Mouse (Mus musculus): ENCODE measurements at regions not wholly inside any gene's neighbourhood (a gene's known extent, or its start where the extent isn't known, plus 50 kb on each side); places are given as distances from the start of the nearest gene placed in this dataset. TPM values are rescaled to one million over a fixed set of nuclear protein-coding genes. Genes with fewer than 3 reads are reported as not detected.

DNA sequence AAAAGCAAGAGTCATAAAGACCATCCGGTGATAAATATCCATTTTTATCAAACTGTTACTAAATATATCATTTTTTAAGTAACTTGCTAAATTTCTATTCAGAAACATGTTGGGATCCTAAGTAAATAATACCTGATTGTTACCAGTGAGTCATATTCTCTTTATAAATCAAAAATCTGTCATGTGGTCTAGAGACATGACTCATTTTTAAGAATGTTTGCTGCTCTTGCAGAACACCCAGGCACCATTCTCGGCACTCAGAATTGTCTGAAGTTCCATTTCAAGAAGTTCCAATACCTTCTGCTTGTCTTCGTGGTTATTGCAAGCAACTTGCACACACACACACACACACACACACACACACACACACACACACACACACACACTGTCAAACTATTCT, 441.1 kb upstream of the Kif2b start:
- no peaks in the 10 kb centered on the region for H3K4me1 ChIP-seq (ENCODE audit: control insufficient read depth, insufficient read depth, low read length)
- H3K27ac ChIP-seq (ENCODE audit: low read depth, low read length): no peak overlapping the region
- no peak for DNase-seq (ENCODE audit: low spot score)
- H3K27me3 ChIP-seq (replicated peaks; ENCODE audit: control insufficient read depth, insufficient read depth, low read length): no peaks in the 10 kb centered on the region
- 0 out of 2 replicates have a peak, but pooled peaks cover 2% of the 10 kb centered on the region for H3K9me3 ChIP-seq (replicated peaks; ENCODE audit: control insufficient read depth, low read length)
- WGBS: 86% methylated on average over 3 of the region's 3 CpGs
- ATAC-seq: no peak
- H3K9ac ChIP-seq (ENCODE audit: low read length): no peak overlapping the region
- no peaks in the 10 kb centered on the region for H3K36me3 ChIP-seq (ENCODE audit: control insufficient read depth, insufficient read depth, low read length)
- H3K4me2 ChIP-seq (ENCODE audit: low read length): no peak overlapping the region
- H3K4me3 ChIP-seq (ENCODE audit: low read depth, low read length): no peak overlapping the region

- ATAC-seq (no peak), DNase-seq (ENCODE audit: low spot score) (no peak)
- H3K4me2 ChIP-seq (ENCODE audit: low read length): no peak overlapping the region
- no peaks in the 10 kb centered on the region for H3K9me3 ChIP-seq (replicated peaks; ENCODE audit: control insufficient read depth, low read length)
- H3K9ac ChIP-seq (ENCODE audit: low read length): no peak overlapping the region
- no peak overlapping the region for H3K27ac ChIP-seq (ENCODE audit: low read depth, low read length)
- H3K36me3 ChIP-seq (ENCODE audit: control insufficient read depth, insufficient read depth, low read length): no peaks in the 10 kb centered on the region
- no peak overlapping the region for H3K4me3 ChIP-seq (ENCODE audit: low read depth, low read length)
- 85% methylated on average over 3 of the region's 3 CpGs for WGBS
- H3K4me1 ChIP-seq (ENCODE audit: control insufficient read depth, insufficient read depth, low read length): no peaks in the 10 kb centered on the region
- no peaks in the 10 kb centered on the region for H3K27me3 ChIP-seq (replicated peaks; ENCODE audit: control insufficient read depth, insufficient read depth, low read length)
These were observed 433.9 kb upstream of the Kif2b start for GRCm38 (mm10) chr11:92011284-92011683.

GRCm38 (mm10) chr11:91995524-91995923, 418.2 kb upstream of the Kif2b start:
- Histone ChIP-seq H3K36me3 (ENCODE audit: control insufficient read depth, insufficient read depth, low read length) (no peaks in the 10 kb centered on the region), H3K4me2 (ENCODE audit: low read length) (no peak overlapping the region), H3K4me3 (ENCODE audit: low read depth, low read length) (no peak overlapping the region), H3K9me3 (replicated peaks; ENCODE audit: control insufficient read depth, low read length) (no peaks in the 10 kb centered on the region), H3K9ac (ENCODE audit: low read length) (no peak overlapping the region), H3K4me1 (ENCODE audit: control insufficient read depth, insufficient read depth, low read length) (no peaks in the 10 kb centered on the region), H3K27ac (ENCODE audit: low read depth, low read length) (no peak overlapping the region), H3K27me3 (replicated peaks; ENCODE audit: control insufficient read depth, insufficient read depth, low read length) (no peaks in the 10 kb centered on the region)
- DNase-seq (ENCODE audit: low spot score) (no peak), ATAC-seq (no peak)
- WGBS: 87% methylated on average over 2 of the region's 2 CpGs

DNA sequence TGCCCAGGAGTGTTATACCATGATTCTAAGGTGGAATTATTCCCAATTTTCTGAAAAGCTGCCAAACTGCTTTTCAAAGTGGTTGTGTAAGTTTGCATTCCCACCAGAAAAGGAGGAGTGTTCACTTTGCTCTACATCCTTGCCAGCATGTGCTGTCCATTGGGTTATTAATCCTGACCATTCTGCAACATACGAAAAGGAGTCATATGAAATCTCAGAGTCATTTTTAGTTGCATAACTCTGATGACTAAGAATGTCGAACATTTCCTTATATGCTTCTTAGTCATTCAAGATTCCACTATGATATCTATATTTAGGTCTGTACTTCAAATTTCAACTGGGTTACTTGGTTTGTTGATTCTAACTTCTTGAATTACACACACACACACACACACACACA, 392.2 kb upstream of the Kif2b start:
- 89% methylated on average over 2 of the region's 2 CpGs for WGBS
- ATAC-seq (no peak), DNase-seq (ENCODE audit: low spot score) (no peak)
- Histone ChIP-seq H3K4me1 (ENCODE audit: control insufficient read depth, insufficient read depth, low read length) (no peaks in the 10 kb centered on the region), H3K4me2 (ENCODE audit: low read length) (no peak overlapping the region), H3K27me3 (replicated peaks; ENCODE audit: control insufficient read depth, insufficient read depth, low read length) (no peaks in the 10 kb centered on the region), H3K27ac (ENCODE audit: low read depth, low read length) (no peak overlapping the region), H3K9ac (ENCODE audit: low read length) (no peak overlapping the region), H3K36me3 (ENCODE audit: control insufficient read depth, insufficient read depth, low read length) (no peaks in the 10 kb centered on the region), H3K9me3 (replicated peaks; ENCODE audit: control insufficient read depth, low read length) (no peaks in the 10 kb centered on the region), H3K4me3 (ENCODE audit: low read depth, low read length) (no peak overlapping the region)

DNA sequence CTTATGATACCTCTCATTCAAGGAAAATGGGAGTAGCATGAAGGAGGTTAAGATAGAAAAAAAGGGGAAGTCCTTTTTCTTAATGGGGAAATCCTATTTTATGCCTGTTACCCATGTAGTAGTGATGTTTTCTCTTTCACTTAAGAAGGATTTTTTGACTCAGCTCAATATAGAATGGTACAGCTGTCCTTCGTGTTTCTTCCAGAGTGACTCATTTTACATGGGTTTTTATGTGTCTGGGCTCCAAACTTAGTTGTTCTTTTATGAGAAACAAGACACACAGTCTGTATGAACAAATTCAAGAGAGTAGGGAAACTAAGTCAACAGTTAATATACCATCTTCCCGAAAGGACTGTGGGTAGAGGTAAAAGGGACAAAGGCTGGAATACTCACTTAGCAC, 367.0 kb upstream of the Kif2b start:
- ATAC-seq: no peak
- Histone ChIP-seq H3K9ac (ENCODE audit: low read length) (no peak overlapping the region), H3K4me2 (ENCODE audit: low read length) (no peak overlapping the region), H3K27ac (ENCODE audit: low read depth, low read length) (no peak overlapping the region), H3K36me3 (ENCODE audit: control insufficient read depth, insufficient read depth, low read length) (no peaks in the 10 kb centered on the region), H3K4me1 (ENCODE audit: control insufficient read depth, insufficient read depth, low read length) (no peaks in the 10 kb centered on the region), H3K4me3 (ENCODE audit: low read depth, low read length) (no peak overlapping the region), H3K27me3 (replicated peaks; ENCODE audit: control insufficient read depth, insufficient read depth, low read length) (no peaks in the 10 kb centered on the region), H3K9me3 (replicated peaks; ENCODE audit: control insufficient read depth, low read length) (no peaks in the 10 kb centered on the region)
- WGBS: 90% methylated on average over 2 of the region's 2 CpGs
- no peak for DNase-seq (ENCODE audit: low spot score)

Small RNAs in the stretch of these regions (microRNA-seq; reads per million reads assigned to microRNA genes)
- gene Gm22702: not detected

Data from forebrain, embryonic 14.5 days (tissue).